Mouse (Mus musculus) lung, adult 18-20 months (tissue): ENCODE results near the gene Gm10031.
"Not testable (repeated sequence)": the region's sequence is repeated elsewhere in the genome, so short reads cannot be mapped to it uniquely, and the experiment has no call there.

Experiments used
- DNase-seq, 2 experiments: peaks; one replicate each; pipeline ENCODE4 v3.0.0; 2022; ENCODE audit warnings: mixed read lengths in 2 of 2

Gm10031 gene

GRCm38 (mm10) chr1:156523842-156524241 is at the start of gene Gm10031:
TSS of gene Gm10031 (plus strand) at chr1:156524012.
- DNase-seq: not testable (repeated sequence)

- DNase-seq: no peak
These were observed 49.0 kb upstream of the Gm10031 start for GRCm38 (mm10) chr1:156474854-156475253.

- DNase-seq: no peak
These were observed 47.8 kb upstream of the Gm10031 start for GRCm38 (mm10) chr1:156476016-156476415.

- DNase-seq: no peak
These were observed 47.3 kb upstream of the Gm10031 start for GRCm38 (mm10) chr1:156476535-156476934.

GRCm38 (mm10) chr1:156481826-156482225 is 42.0 kb upstream of the Gm10031 start:
- DNase-seq: no peak

- no peak for DNase-seq
These were observed 36.3 kb upstream of the Gm10031 start for GRCm38 (mm10) chr1:156487498-156487897.

GRCm38 (mm10) chr1:156488031-156488430 is 35.8 kb upstream of the Gm10031 start:
- no peak for DNase-seq

- no peak for DNase-seq
These were observed 32.5 kb upstream of the Gm10031 start for GRCm38 (mm10) chr1:156491226-156491796.

GRCm38 (mm10) chr1:156495025-156495424 is 28.8 kb upstream of the Gm10031 start:
- no peak for DNase-seq

- DNase-seq: no peak
These were observed 26.9 kb upstream of the Gm10031 start for GRCm38 (mm10) chr1:156496910-156497309.

GRCm38 (mm10) chr1:156504945-156505523 is 18.8 kb upstream of the Gm10031 start:
- DNase-seq: no peak

- no peak for DNase-seq
These were observed 17.9 kb upstream of the Gm10031 start for GRCm38 (mm10) chr1:156505901-156506300.

GRCm38 (mm10) chr1:156507753-156508152 is 16.1 kb upstream of the Gm10031 start:
- no peak for DNase-seq

- DNase-seq: peak; percentile 11 to 15
These were observed 3.6 kb upstream of the Gm10031 start for GRCm38 (mm10) chr1:156520136-156520780.

- peak; percentile 69 to 74 for DNase-seq
These were observed 1.9 kb upstream of the Gm10031 start for GRCm38 (mm10) chr1:156521796-156522517.

GRCm38 (mm10) chr1:156532476-156533175 is 8.8 kb downstream of the Gm10031 start:
- peak in 1 of 2 experiments; percentile 6 for DNase-seq

- no peak for DNase-seq
These were observed 9.7 kb downstream of the Gm10031 start for GRCm38 (mm10) chr1:156533483-156533882.

GRCm38 (mm10) chr1:156533911-156534310 is 10.1 kb downstream of the Gm10031 start:
- DNase-seq: no peak

GRCm38 (mm10) chr1:156537031-156537430 is 13.2 kb downstream of the Gm10031 start:
- DNase-seq: no peak

GRCm38 (mm10) chr1:156537701-156538100 is 13.9 kb downstream of the Gm10031 start:
- no peak for DNase-seq

GRCm38 (mm10) chr1:156538382-156538781 is 14.6 kb downstream of the Gm10031 start:
- no peak for DNase-seq

GRCm38 (mm10) chr1:156539787-156540560 is 16.2 kb downstream of the Gm10031 start:
- no peak for DNase-seq
